Mouse (Mus musculus) frontal cortex, postnatal 25 days (tissue): Measurements from ENCODE around the gene Psmd11.

Experiments
- DNase-seq, 2 experiments: peaks; one replicate each; pipeline ENCODE4 v3.0.0; 2022; ENCODE audit warnings: low spot score in 2 of 2

Psmd11 gene

GRCm38 (mm10) chr11:80482347-80482746, 53.9 kb downstream of the Psmd11 start:
- no peak for DNase-seq

GRCm38 (mm10) chr11:80482921-80483320, 54.5 kb downstream of the Psmd11 start:
- DNase-seq = no peak

- no peak for DNase-seq
Measured at GRCm38 (mm10) chr11:80483536-80484067, 55.2 kb downstream of the Psmd11 start.

- peak in 1 of 2 experiments; percentile 72 for DNase-seq
Measured at GRCm38 (mm10) chr11:80484191-80484791, 55.9 kb downstream of the Psmd11 start.

- DNase-seq = no peak
Measured at GRCm38 (mm10) chr11:80485120-80485551, 56.7 kb downstream of the Psmd11 start.

GRCm38 (mm10) chr11:80485622-80486206, 57.3 kb downstream of the Psmd11 start:
- no peak for DNase-seq

GRCm38 (mm10) chr11:80487904-80488587, 59.6 kb downstream of the Psmd11 start:
- no peak for DNase-seq

GRCm38 (mm10) chr11:80489172-80489881, 60.9 kb downstream of the Psmd11 start:
- DNase-seq = peak in 1 of 2 experiments; percentile 57

GRCm38 (mm10) chr11:80489882-80490196, 61.4 kb downstream of the Psmd11 start:
- no peak for DNase-seq

- DNase-seq = no peak
Measured at GRCm38 (mm10) chr11:80490831-80491230, 62.4 kb downstream of the Psmd11 start.

- DNase-seq = no peak
Measured at GRCm38 (mm10) chr11:80493186-80493585, 64.8 kb downstream of the Psmd11 start.

GRCm38 (mm10) chr11:80494852-80495251, 66.4 kb downstream of the Psmd11 start:
- no peak for DNase-seq

GRCm38 (mm10) chr11:80495972-80496371, 67.6 kb downstream of the Psmd11 start:
- DNase-seq = no peak

GRCm38 (mm10) chr11:80496640-80497039, 68.2 kb downstream of the Psmd11 start:
- no peak for DNase-seq

- DNase-seq = no peak
Measured at GRCm38 (mm10) chr11:80497225-80497919, 69.0 kb downstream of the Psmd11 start.

GRCm38 (mm10) chr11:80498328-80499070, 70.1 kb downstream of the Psmd11 start:
- no peak for DNase-seq

GRCm38 (mm10) chr11:80499550-80499952, 71.1 kb downstream of the Psmd11 start:
- no peak for DNase-seq

GRCm38 (mm10) chr11:80503281-80503680, 74.9 kb downstream of the Psmd11 start:
- DNase-seq = no peak

- DNase-seq = peak; percentile 71 to 81
Measured at GRCm38 (mm10) chr11:80503726-80504452, 75.5 kb downstream of the Psmd11 start.
